Mouse (Mus musculus) hindbrain, embryonic 10.5 days (tissue): ENCODE measurements around the gene Foxp1. TPM values are rescaled to one million over a fixed set of nuclear protein-coding genes. Genes with fewer than 3 reads are reported as not detected.
A peak's percentile ranks its signal among the peaks of the same experiment; 100 is the strongest.

Experiments used
- DNase-seq: peaks from one replicate; pipeline ENCODE4 v3.0.0-alpha.2; 2017; ENCODE audit warnings: low spot score
- H3K27ac ChIP-seq: fragments of 300-500 bp; sonication (generic); 2 replicates; pipeline ENCODE4 v1.5.1; 2016; ENCODE audit warnings: mild to moderate bottlenecking, moderate library complexity
- H3K27me3 ChIP-seq: fragments of 300-500 bp; sonication (generic); 2 replicates; pipeline ENCODE4 v1.6.1; 2016; ENCODE audit warnings: mild to moderate bottlenecking; ENCODE audit not compliant: poor library complexity, insufficient read depth, severe bottlenecking
- H3K36me3 ChIP-seq: fragments of 300-500 bp; sonication (generic); 2 replicates; pipeline ENCODE4 v1.6.1; 2016; ENCODE audit warnings: mild to moderate bottlenecking, moderate library complexity
- H3K4me1 ChIP-seq: fragments of 300-500 bp; sonication (generic); replicated peaks from 2 replicates; pipeline ENCODE4 v1.6.1; 2016; ENCODE audit warnings: mild to moderate bottlenecking
- H3K4me3 ChIP-seq: fragments of 300-500 bp; sonication (generic); 2 replicates; pipeline ENCODE4 v1.5.1; 2016; ENCODE audit warnings: mild to moderate bottlenecking, moderate library complexity
- H3K9me3 ChIP-seq: fragments of 300-500 bp; sonication (generic); 2 replicates; pipeline ENCODE4 v1.6.1; 2016; ENCODE audit warnings: mild to moderate bottlenecking, moderate library complexity
- WGBS: fragments of 180-500 bp; shearing (Covaris S2); methylation state at CpG from one replicate; pipeline ENCODE4 v1.1.7; 2016; 5-methylcytosine and 5-hydroxymethylcytosine counted together
- polyA plus RNA-seq: library from polyadenylated mRNA; unstranded; fragments of >200 nt; fragmentation: Nextera tagmentation; extraction: Ambion mirVana; gene quantifications from 2 replicates; pipeline ENCODE4 v1.2.1, GENCODE M21; 2016

Gene Foxp1
- polyA plus RNA-seq, 1 experiment from 2014 or later, result 64.3 TPM

GRCm38 (mm10) chr6:99347836-99348235 lies 174.7 kb downstream of the Foxp1 start:
- WGBS, result 59% methylated on average over 10 of the region's 10 CpGs
- 0 out of 2 replicates have a peak, but pooled peaks cover 3% of the 10 kb centered on the region for H3K4me1 ChIP-seq
- DNase-seq, result peak; percentile 14

GRCm38 (mm10) chr6:99344966-99345365 lies 177.6 kb downstream of the Foxp1 start:
- Histone ChIP-seq H3K9me3 (no peaks in the 10 kb centered on the region), H3K36me3 (no peaks in the 10 kb centered on the region), H3K4me1 (0 out of 2 replicates have a peak, but pooled peaks cover 3% of the 10 kb centered on the region), H3K4me3 (no peak overlapping the region), H3K27me3 (no peaks in the 10 kb centered on the region), H3K27ac (no peak overlapping the region)
- no peak for DNase-seq
- 96% methylated on average over 7 of the region's 7 CpGs for WGBS

More at GRCm38 (mm10) chr6:99347836-99348235, 174.7 kb downstream of the Foxp1 start:
- H3K9me3 ChIP-seq, result no peaks in the 10 kb centered on the region
- no peaks in the 10 kb centered on the region for H3K36me3 ChIP-seq
- H3K4me3 ChIP-seq, result no peak overlapping the region
- H3K27ac ChIP-seq, result no peak overlapping the region
- no peaks in the 10 kb centered on the region for H3K27me3 ChIP-seq

- Histone ChIP-seq H3K9me3 (no peaks in the 10 kb centered on the region), H3K36me3 (no peaks in the 10 kb centered on the region), H3K27me3 (no peaks in the 10 kb centered on the region), H3K4me1 (peaks cover 8% of the 10 kb centered on the region), H3K4me3 (no peak overlapping the region), H3K27ac (no peak overlapping the region)
- DNase-seq, result no peak
- 96% methylated on average over 3 of the region's 3 CpGs for WGBS
These were observed 178.2 kb downstream of the Foxp1 start for GRCm38 (mm10) chr6:99344357-99344756.

GRCm38 (mm10) chr6:99343815-99344214 lies 178.7 kb downstream of the Foxp1 start:
- no peaks in the 10 kb centered on the region for H3K27me3 ChIP-seq
- WGBS, result 91% methylated on average over 3 of the region's 3 CpGs
- DNase-seq, result no peak
- H3K36me3 ChIP-seq, result no peaks in the 10 kb centered on the region
- H3K9me3 ChIP-seq, result no peaks in the 10 kb centered on the region
- peaks cover 12% of the 10 kb centered on the region for H3K4me1 ChIP-seq
- H3K4me3 ChIP-seq, result no peak overlapping the region
- H3K27ac ChIP-seq, result no peak overlapping the region

GRCm38 (mm10) chr6:99342416-99342815 lies 180.1 kb downstream of the Foxp1 start:
- H3K27ac ChIP-seq, result no peak overlapping the region
- H3K9me3 ChIP-seq, result no peaks in the 10 kb centered on the region
- H3K4me3 ChIP-seq, result no peak overlapping the region
- DNase-seq, result no peak
- 96% methylated on average over 3 of the region's 3 CpGs for whole genome bisulfite sequencing
- H3K27me3 ChIP-seq, result no peaks in the 10 kb centered on the region
- peaks cover 19% of the 10 kb centered on the region for H3K4me1 ChIP-seq
- H3K36me3 ChIP-seq, result no peaks in the 10 kb centered on the region

- Histone ChIP-seq H3K36me3 (no peaks in the 10 kb centered on the region), H3K4me3 (no peak overlapping the region), H3K4me1 (peaks cover 28% of the 10 kb centered on the region), H3K9me3 (no peaks in the 10 kb centered on the region), H3K27me3 (no peaks in the 10 kb centered on the region), H3K27ac (no peak overlapping the region)
- DNase-seq, result no peak
- WGBS, result 91% methylated on average over 4 of the region's 4 CpGs
These were observed 181.6 kb downstream of the Foxp1 start for GRCm38 (mm10) chr6:99340902-99341301.

- no peak overlapping the region for H3K27ac ChIP-seq
- no peaks in the 10 kb centered on the region for H3K27me3 ChIP-seq
- DNase-seq, result no peak
- 83% methylated on average over 10 of the region's 10 CpGs for WGBS
- peaks cover 35% of the 10 kb centered on the region for H3K4me1 ChIP-seq
- no peaks in the 10 kb centered on the region for H3K36me3 ChIP-seq
- H3K4me3 ChIP-seq, result no peak overlapping the region
- no peaks in the 10 kb centered on the region for H3K9me3 ChIP-seq
These were observed 182.4 kb downstream of the Foxp1 start for GRCm38 (mm10) chr6:99339986-99340721.

GRCm38 (mm10) chr6:99339343-99339620 lies 183.2 kb downstream of the Foxp1 start:
- peak; percentile 25 for DNase-seq
- H3K4me1 ChIP-seq, result peaks cover 37% of the 10 kb centered on the region
- WGBS, result 57% methylated on average over 5 of the region's 5 CpGs
- no peak overlapping the region for H3K4me3 ChIP-seq
- no peaks in the 10 kb centered on the region for H3K27me3 ChIP-seq
- H3K27ac ChIP-seq, result no peak overlapping the region
- H3K9me3 ChIP-seq, result no peaks in the 10 kb centered on the region
- no peaks in the 10 kb centered on the region for H3K36me3 ChIP-seq

GRCm38 (mm10) chr6:99338593-99339342 lies 183.8 kb downstream of the Foxp1 start:
- no peak overlapping the region for H3K27ac ChIP-seq
- H3K27me3 ChIP-seq, result no peaks in the 10 kb centered on the region
- peaks cover 37% of the 10 kb centered on the region for H3K4me1 ChIP-seq
- 47% methylated on average over 9 of the region's 9 CpGs for WGBS
- no peak for DNase-seq
- no peaks in the 10 kb centered on the region for H3K36me3 ChIP-seq
- no peaks in the 10 kb centered on the region for H3K9me3 ChIP-seq
- H3K4me3 ChIP-seq, result no peak overlapping the region

- 59% methylated on average over 3 of the region's 3 CpGs for WGBS
- no peaks in the 10 kb centered on the region for H3K36me3 ChIP-seq
- H3K9me3 ChIP-seq, result no peaks in the 10 kb centered on the region
- H3K4me1 ChIP-seq, result peaks cover 37% of the 10 kb centered on the region
- H3K4me3 ChIP-seq, result no peak overlapping the region
- no peak for DNase-seq
- H3K27me3 ChIP-seq, result no peaks in the 10 kb centered on the region
- H3K27ac ChIP-seq, result peak overlapping the region; percentile 31; the same call in 1 of the 2 replicates
These were observed 184.3 kb downstream of the Foxp1 start for GRCm38 (mm10) chr6:99338174-99338573.

- WGBS, result 70% methylated on average over 6 of the region's 6 CpGs
- peak overlapping the region; percentile 31; the same call in 1 of the 2 replicates for H3K27ac ChIP-seq
- no peak for DNase-seq
- no peaks in the 10 kb centered on the region for H3K27me3 ChIP-seq
- no peaks in the 10 kb centered on the region for H3K36me3 ChIP-seq
- H3K4me3 ChIP-seq, result no peak overlapping the region
- peaks cover 37% of the 10 kb centered on the region for H3K4me1 ChIP-seq
- H3K9me3 ChIP-seq, result no peaks in the 10 kb centered on the region
These were observed 184.9 kb downstream of the Foxp1 start for GRCm38 (mm10) chr6:99337575-99337974.

GRCm38 (mm10) chr6:99336191-99336590 lies 186.3 kb downstream of the Foxp1 start:
- Histone ChIP-seq H3K27ac (no peak overlapping the region), H3K9me3 (no peaks in the 10 kb centered on the region), H3K27me3 (no peaks in the 10 kb centered on the region), H3K36me3 (no peaks in the 10 kb centered on the region), H3K4me3 (no peak overlapping the region), H3K4me1 (peaks cover 37% of the 10 kb centered on the region)
- DNase-seq, result no peak
- WGBS, result 64% methylated on average over 5 of the region's 5 CpGs

- DNase-seq, result no peak
- WGBS, result 74% methylated on average over 13 of the region's 13 CpGs
- H3K9me3 ChIP-seq, result no peaks in the 10 kb centered on the region
- no peak overlapping the region for H3K27ac ChIP-seq
- no peaks in the 10 kb centered on the region for H3K27me3 ChIP-seq
- H3K4me3 ChIP-seq, result no peak overlapping the region
- H3K4me1 ChIP-seq, result peaks cover 37% of the 10 kb centered on the region
- H3K36me3 ChIP-seq, result no peaks in the 10 kb centered on the region
These were observed 187.2 kb downstream of the Foxp1 start for GRCm38 (mm10) chr6:99335174-99335830.
